Mouse (Mus musculus): Measurements from ENCODE around the gene Carmil1. TPM values are rescaled to one million over a fixed set of nuclear protein-coding genes. Genes with fewer than 3 reads are reported as not detected.

The Carmil1 gene
- polyA plus RNA-seq, 1 experiment from 2014 or later: 48.6 TPM

DNA sequence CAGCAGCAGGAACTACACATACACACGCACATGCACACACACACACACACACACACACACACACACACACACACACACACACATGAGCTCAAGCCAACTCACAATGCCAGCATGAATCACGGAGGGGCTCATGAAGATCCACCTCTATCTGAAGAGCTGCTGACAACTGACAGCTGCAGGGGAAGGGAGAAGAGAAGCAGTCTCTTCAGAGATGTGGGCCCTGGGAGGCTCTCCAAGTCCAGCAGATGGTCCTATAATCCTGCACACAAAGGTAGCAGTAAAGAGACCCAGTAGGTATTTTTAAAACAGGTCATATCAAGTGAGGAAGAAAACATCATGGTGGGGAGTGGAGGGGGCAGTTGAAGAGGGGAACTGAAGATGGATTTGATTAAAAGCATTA, 281.8 kb downstream of the Carmil1 start:
- no peak overlapping the region for H3K27ac ChIP-seq (ENCODE audit: low read depth, low read length)
- no peak for ATAC-seq (ENCODE audit: low FRiP score, low TSS enrichment)
- H3K36me3 ChIP-seq (ENCODE audit: control insufficient read depth, insufficient read depth, low read length): no peaks in the 10 kb centered on the region
- H3K4me3 ChIP-seq (ENCODE audit: low read length): no peak overlapping the region
- H3K9ac ChIP-seq (ENCODE audit: low read depth, low read length): no peak overlapping the region
- WGBS: 96% methylated on average over 2 of the region's 2 CpGs
- no peaks in the 10 kb centered on the region for H3K9me3 ChIP-seq (ENCODE audit: control insufficient read depth, low read length)
- H3K4me1 ChIP-seq (ENCODE audit: control insufficient read depth, insufficient read depth, low read length): no peaks in the 10 kb centered on the region
- peaks cover 7% of the 10 kb centered on the region; the same call in 1 of the 2 replicates for H3K27me3 ChIP-seq (ENCODE audit: control insufficient read depth, insufficient read depth, low read length)
- no peak overlapping the region for H3K4me2 ChIP-seq (replicated peaks; ENCODE audit: low read depth, low read length)

DNA sequence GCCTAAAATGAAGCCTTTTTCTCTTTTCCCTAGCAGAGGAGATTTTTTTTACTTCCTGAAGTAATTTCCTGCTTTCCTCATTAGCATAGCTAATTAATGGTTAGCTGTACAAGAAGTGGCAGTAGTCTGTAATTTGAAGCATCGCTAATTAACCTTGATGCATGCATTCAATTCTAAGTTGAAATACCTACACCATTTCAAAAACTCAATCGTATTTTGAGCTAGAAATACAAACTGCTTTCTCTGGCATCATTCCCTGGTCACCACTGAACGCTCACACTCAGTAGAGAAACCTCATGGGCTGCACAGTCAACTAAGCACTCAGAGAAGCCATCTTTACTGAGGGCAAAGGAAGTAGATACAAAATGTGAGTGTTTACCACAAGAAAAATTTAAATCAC, 285.8 kb downstream of the Carmil1 start:
- no peak overlapping the region for H3K4me3 ChIP-seq (ENCODE audit: low read length)
- H3K9ac ChIP-seq (ENCODE audit: low read depth, low read length): no peak overlapping the region
- no peak overlapping the region for H3K27ac ChIP-seq (ENCODE audit: low read depth, low read length)
- H3K4me1 ChIP-seq (ENCODE audit: control insufficient read depth, insufficient read depth, low read length): no peaks in the 10 kb centered on the region
- WGBS: 62% methylated on average over 3 of the region's 3 CpGs
- no peaks in the 10 kb centered on the region for H3K9me3 ChIP-seq (ENCODE audit: control insufficient read depth, low read length)
- no peak for ATAC-seq (ENCODE audit: low FRiP score, low TSS enrichment)
- H3K36me3 ChIP-seq (ENCODE audit: control insufficient read depth, insufficient read depth, low read length): no peaks in the 10 kb centered on the region
- peaks cover 28% of the 10 kb centered on the region for H3K27me3 ChIP-seq (ENCODE audit: control insufficient read depth, insufficient read depth, low read length)
- H3K4me2 ChIP-seq (replicated peaks; ENCODE audit: low read depth, low read length): no peak overlapping the region

DNA sequence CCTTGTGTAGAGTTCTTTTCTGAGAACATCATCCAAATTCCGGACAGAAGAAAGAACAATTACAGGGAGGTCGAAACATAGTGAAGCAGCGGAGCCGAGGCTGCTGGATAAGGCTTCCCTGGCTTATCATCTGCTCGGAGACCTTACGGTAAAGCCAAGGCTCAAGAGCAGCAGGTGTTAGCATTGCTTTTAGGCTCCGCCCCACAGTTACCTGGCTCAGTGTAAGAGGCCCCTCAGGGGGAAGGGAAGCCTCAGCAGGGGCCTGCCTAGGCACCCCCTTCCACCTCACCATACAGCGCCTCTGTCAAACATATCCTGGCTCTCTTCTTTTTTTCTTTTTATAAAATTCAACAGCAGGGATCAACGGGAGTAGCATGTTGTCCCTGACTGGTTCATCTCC, 286.6 kb downstream of the Carmil1 start:
- Histone ChIP-seq H3K36me3 (ENCODE audit: control insufficient read depth, insufficient read depth, low read length) (no peaks in the 10 kb centered on the region), H3K27me3 (ENCODE audit: control insufficient read depth, insufficient read depth, low read length) (peaks cover 28% of the 10 kb centered on the region), H3K4me2 (replicated peaks; ENCODE audit: low read depth, low read length) (no peak overlapping the region), H3K9ac (ENCODE audit: low read depth, low read length) (no peak overlapping the region), H3K27ac (ENCODE audit: low read depth, low read length) (no peak overlapping the region), H3K4me1 (ENCODE audit: control insufficient read depth, insufficient read depth, low read length) (no peaks in the 10 kb centered on the region), H3K4me3 (ENCODE audit: low read length) (no peak overlapping the region), H3K9me3 (ENCODE audit: control insufficient read depth, low read length) (no peaks in the 10 kb centered on the region)
- no peak for ATAC-seq (ENCODE audit: low FRiP score, low TSS enrichment)
- 11% methylated on average over 9 of the region's 9 CpGs for WGBS

DNA sequence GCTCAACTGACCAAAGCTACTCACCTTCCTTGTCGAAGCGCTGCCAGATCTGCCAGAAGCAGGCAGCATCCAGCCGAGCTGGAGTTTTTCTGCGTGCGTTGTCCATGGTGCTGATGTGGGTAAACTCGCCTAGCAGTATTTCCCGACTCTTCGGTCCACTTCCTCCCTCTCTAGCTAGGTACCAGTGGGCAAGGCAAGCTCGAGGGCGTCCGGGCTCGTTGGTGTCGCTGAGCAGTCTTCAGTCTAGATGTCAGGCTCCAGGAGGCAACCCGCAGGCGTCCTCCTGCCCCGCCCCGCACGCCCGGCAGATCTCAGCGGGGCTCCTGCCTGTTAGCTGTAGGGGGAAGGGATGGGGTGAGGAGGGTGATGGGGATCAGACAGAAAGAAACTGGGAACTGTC, 289.7 kb downstream of the Carmil1 start, which contains the start of gene Scgn:
Gene Scgn, minus strand, starts transcription at position 287 of the 400 bp plus-strand sequence.
- Histone ChIP-seq H3K36me3 (ENCODE audit: control insufficient read depth, insufficient read depth, low read length) (no peaks in the 10 kb centered on the region), H3K4me2 (replicated peaks; ENCODE audit: low read depth, low read length) (no peak within 1 kb of the TSS), H3K9me3 (ENCODE audit: control insufficient read depth, low read length) (no peaks in the 10 kb centered on the region), H3K4me3 (ENCODE audit: low read length) (no peak within 1 kb of the TSS), H3K9ac (ENCODE audit: low read depth, low read length) (no peak within 1 kb of the TSS), H3K27me3 (ENCODE audit: control insufficient read depth, insufficient read depth, low read length) (peaks cover 28% of the 10 kb centered on the region), H3K27ac (ENCODE audit: low read depth, low read length) (no peak within 1 kb of the TSS), H3K4me1 (ENCODE audit: control insufficient read depth, insufficient read depth, low read length) (no peaks in the 10 kb centered on the region)
- ATAC-seq (ENCODE audit: low FRiP score, low TSS enrichment): peak; percentile 49; the same call in 1 of the 2 replicates
- 0% methylated on average over 20 of the region's 20 CpGs for WGBS

DNA sequence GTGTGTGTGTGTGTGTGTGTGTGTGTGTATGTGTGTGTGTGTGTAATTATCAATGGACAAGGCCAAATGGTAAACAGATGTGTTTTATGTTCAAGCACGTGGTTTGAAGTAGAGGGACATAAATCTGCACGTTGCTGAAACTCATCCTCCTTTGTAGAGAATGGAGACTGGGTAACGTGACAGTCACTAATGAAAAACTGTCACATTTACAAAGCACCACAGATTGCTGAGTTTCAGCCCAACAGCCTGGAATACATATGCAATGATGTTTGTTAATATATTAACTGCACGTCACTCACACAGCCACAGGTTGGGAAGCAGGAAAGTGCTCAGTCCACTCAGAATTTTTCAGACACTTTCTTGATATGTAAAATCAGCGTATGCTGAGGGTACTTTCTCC, 290.1 kb downstream of the Carmil1 start:
- H3K36me3 ChIP-seq (ENCODE audit: control insufficient read depth, insufficient read depth, low read length): no peaks in the 10 kb centered on the region
- 36% methylated on average over 5 of the region's 5 CpGs for WGBS
- no peaks in the 10 kb centered on the region for H3K9me3 ChIP-seq (ENCODE audit: control insufficient read depth, low read length)
- H3K4me1 ChIP-seq (ENCODE audit: control insufficient read depth, insufficient read depth, low read length): no peaks in the 10 kb centered on the region
- H3K4me3 ChIP-seq (ENCODE audit: low read length): no peak overlapping the region
- H3K4me2 ChIP-seq (replicated peaks; ENCODE audit: low read depth, low read length): no peak overlapping the region
- ATAC-seq (ENCODE audit: low FRiP score, low TSS enrichment): no peak
- no peak overlapping the region for H3K27ac ChIP-seq (ENCODE audit: low read depth, low read length)
- H3K27me3 ChIP-seq (ENCODE audit: control insufficient read depth, insufficient read depth, low read length): peaks cover 28% of the 10 kb centered on the region
- H3K9ac ChIP-seq (ENCODE audit: low read depth, low read length): no peak overlapping the region

DNA sequence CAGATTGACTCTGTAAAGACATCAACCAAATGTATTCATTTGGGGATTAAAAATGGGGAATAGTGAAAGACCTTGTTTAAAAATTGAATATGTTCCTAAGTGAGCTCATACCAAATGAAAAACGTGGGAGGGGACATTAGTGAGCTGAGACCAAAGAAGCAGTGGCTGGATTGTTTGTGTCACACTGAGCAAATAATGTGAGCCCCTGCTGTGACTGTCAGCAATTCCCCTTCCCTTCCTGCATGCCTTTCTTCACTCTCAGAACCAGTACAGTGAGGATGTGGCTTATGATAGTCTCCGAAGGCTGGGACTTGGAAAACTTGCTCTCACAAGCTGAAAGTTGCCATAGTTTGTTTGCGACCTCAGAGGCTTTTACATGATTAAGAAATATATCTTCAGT, 295.5 kb downstream of the Carmil1 start:
- Histone ChIP-seq H3K4me2 (replicated peaks; ENCODE audit: low read depth, low read length) (no peak overlapping the region), H3K27me3 (ENCODE audit: control insufficient read depth, insufficient read depth, low read length) (no peaks in the 10 kb centered on the region), H3K9me3 (ENCODE audit: control insufficient read depth, low read length) (no peaks in the 10 kb centered on the region), H3K9ac (ENCODE audit: low read depth, low read length) (no peak overlapping the region), H3K27ac (ENCODE audit: low read depth, low read length) (no peak overlapping the region), H3K4me1 (ENCODE audit: control insufficient read depth, insufficient read depth, low read length) (no peaks in the 10 kb centered on the region), H3K36me3 (ENCODE audit: control insufficient read depth, insufficient read depth, low read length) (no peaks in the 10 kb centered on the region), H3K4me3 (ENCODE audit: low read length) (no peak overlapping the region)
- ATAC-seq (ENCODE audit: low FRiP score, low TSS enrichment): no peak
- WGBS: 60% methylated on average over 3 of the region's 3 CpGs

DNA sequence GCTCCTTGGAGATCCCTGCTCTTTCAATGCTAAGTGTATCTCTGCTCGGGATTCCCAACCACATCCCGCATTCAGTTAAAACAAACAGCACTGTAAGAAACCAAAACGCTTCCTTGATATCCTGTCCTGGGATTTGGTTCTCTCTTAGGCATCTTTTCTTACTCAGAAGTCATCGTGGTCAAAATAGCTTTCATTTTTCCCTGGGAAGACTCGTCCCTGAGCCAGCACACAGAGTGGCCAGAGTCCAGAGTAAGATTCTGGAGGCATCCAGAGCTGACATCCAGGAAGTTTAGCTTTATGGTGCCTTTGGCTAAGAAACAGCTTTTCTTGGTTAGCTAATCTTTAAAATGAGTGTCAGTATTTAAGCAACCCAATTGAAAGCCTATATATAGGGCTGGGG, 308.3 kb downstream of the Carmil1 start:
- Histone ChIP-seq H3K36me3 (ENCODE audit: control insufficient read depth, insufficient read depth, low read length) (no peaks in the 10 kb centered on the region), H3K27me3 (ENCODE audit: control insufficient read depth, insufficient read depth, low read length) (no peaks in the 10 kb centered on the region), H3K4me1 (ENCODE audit: control insufficient read depth, insufficient read depth, low read length) (no peaks in the 10 kb centered on the region), H3K4me2 (replicated peaks; ENCODE audit: low read depth, low read length) (no peak overlapping the region), H3K4me3 (ENCODE audit: low read length) (no peak overlapping the region), H3K9ac (ENCODE audit: low read depth, low read length) (no peak overlapping the region), H3K9me3 (ENCODE audit: control insufficient read depth, low read length) (no peaks in the 10 kb centered on the region), H3K27ac (ENCODE audit: low read depth, low read length) (no peak overlapping the region)
- ATAC-seq (ENCODE audit: low FRiP score, low TSS enrichment): no peak
- WGBS: 76% methylated on average over 5 of the region's 5 CpGs

DNA sequence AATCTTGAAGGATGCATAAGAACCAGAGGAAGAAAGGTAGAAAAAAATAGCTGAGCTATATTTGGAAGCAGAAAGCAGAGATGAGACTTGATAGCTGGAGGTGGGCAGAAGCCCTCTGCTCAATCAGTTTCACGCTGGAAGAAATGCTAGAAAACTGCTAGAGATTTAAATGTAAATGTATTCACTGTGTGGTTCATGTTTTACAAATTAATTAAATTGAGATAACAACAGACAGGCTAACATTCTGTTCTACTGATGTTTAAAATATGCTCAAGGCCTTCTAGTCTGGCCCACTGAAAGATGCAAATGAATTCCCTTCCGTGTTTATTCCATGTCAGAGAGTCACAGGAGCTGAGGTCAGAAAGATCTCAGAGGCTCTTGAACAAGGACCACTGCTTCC, 308.7 kb downstream of the Carmil1 start:
- Histone ChIP-seq H3K9ac (ENCODE audit: low read depth, low read length) (no peak overlapping the region), H3K27me3 (ENCODE audit: control insufficient read depth, insufficient read depth, low read length) (no peaks in the 10 kb centered on the region), H3K27ac (ENCODE audit: low read depth, low read length) (no peak overlapping the region), H3K36me3 (ENCODE audit: control insufficient read depth, insufficient read depth, low read length) (no peaks in the 10 kb centered on the region), H3K4me3 (ENCODE audit: low read length) (no peak overlapping the region), H3K4me2 (replicated peaks; ENCODE audit: low read depth, low read length) (no peak overlapping the region), H3K4me1 (ENCODE audit: control insufficient read depth, insufficient read depth, low read length) (no peaks in the 10 kb centered on the region), H3K9me3 (ENCODE audit: control insufficient read depth, low read length) (no peaks in the 10 kb centered on the region)
- WGBS: 73% methylated on average over 2 of the region's 2 CpGs
- ATAC-seq (ENCODE audit: low FRiP score, low TSS enrichment): no peak

DNA sequence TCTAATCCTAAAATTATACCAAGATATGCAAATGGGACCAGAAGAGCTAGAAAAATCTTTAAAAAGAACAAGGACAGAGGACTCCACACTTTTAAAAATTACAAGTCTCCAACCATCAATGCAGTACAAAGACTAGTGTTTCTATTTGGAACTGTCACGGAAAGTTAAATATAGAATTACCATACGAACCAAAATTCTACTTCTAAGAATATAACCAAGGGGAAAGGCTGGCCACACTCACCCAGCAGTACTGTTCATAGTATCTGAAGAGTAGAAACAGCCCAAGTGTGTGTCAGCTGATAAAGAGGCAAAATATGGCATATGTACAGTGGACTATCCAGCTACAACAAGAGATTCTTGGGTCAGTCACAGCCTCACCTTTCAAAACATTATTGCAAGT, 315.7 kb downstream of the Carmil1 start:
- Histone ChIP-seq H3K27me3 (ENCODE audit: control insufficient read depth, insufficient read depth, low read length) (no peaks in the 10 kb centered on the region), H3K36me3 (ENCODE audit: control insufficient read depth, insufficient read depth, low read length) (no peaks in the 10 kb centered on the region), H3K9ac (ENCODE audit: low read depth, low read length) (no peak overlapping the region), H3K4me3 (ENCODE audit: low read length) (no peak overlapping the region), H3K4me2 (replicated peaks; ENCODE audit: low read depth, low read length) (no peak overlapping the region), H3K27ac (ENCODE audit: low read depth, low read length) (no peak overlapping the region), H3K4me1 (ENCODE audit: control insufficient read depth, insufficient read depth, low read length) (no peaks in the 10 kb centered on the region), H3K9me3 (ENCODE audit: control insufficient read depth, low read length) (no peaks in the 10 kb centered on the region)
- ATAC-seq (ENCODE audit: low FRiP score, low TSS enrichment): no peak
- 83% methylated on average over 2 of the region's 2 CpGs for WGBS

Measured in kidney, embryonic 14.5 days (tissue).